Mouse (Mus musculus) B cell, adult 2 months (primary cell): ENCODE data around the gene Myl12a.

ENCODE experiments used
- DNase-seq, 2 experiments: peaks; one replicate each; pipeline ENCODE4 v3.0.0; 2022

Gene Myl12a

DNA sequence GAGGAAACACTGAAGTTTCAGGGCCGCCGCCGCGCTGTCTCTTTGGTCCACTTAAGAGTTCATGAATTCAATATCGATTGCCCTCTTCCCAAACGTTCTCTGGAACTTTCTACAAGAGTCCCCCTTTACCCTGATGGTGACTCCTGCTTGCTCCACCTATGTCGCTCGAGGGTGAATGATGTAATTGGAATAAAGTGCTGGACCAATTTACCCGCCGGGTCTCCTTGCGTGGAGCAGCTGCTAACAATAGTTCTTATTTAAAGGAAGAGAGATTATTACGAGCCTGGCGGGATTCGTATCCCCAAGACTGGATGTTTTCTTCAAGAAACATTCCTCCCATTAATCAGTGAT lies at the start of gene Myl12a:
Myl12a (minus strand) TSS at position 135 of the 351 bp plus-strand sequence.
- DNase-seq: no peak

DNA sequence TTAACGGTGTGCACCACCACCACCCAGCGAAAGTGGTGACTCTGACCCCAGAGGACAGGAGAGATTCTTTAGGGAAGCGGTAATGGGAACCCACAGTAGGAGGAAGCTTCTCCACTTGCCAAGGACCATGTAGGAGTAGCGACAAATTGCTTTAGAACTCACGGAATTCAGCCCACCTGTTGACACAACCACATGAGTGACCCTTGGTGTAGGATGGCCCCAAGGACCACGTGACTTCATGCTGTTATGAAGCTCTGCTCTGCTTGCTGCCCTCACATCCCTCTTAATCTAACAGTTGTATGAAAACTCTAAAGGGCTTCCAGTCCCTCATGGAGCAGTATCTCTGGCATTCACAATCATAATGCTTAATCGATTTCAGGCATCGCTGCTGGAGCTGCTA lies 46.6 kb upstream of the Myl12a start:
- no peak for DNase-seq

DNA sequence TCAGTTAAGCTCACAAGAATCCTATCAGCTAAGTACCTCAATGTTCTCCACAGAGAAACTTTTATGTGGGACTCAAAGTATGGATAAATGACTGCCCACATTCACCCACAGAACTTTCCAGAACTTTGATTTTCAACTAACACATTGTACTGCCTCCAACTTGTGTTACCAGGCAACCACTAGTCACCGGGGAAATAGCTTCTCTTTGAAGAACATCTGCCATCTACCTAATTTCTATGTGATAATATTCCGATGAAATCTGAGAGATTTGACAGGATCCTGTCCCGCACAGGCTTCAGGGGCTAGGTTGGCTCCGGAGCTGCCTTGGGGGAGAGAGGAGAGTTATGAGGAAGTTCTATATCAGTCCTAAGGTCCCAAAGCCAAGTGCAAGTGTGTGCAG lies 44.2 kb upstream of the Myl12a start:
- no peak for DNase-seq

DNA sequence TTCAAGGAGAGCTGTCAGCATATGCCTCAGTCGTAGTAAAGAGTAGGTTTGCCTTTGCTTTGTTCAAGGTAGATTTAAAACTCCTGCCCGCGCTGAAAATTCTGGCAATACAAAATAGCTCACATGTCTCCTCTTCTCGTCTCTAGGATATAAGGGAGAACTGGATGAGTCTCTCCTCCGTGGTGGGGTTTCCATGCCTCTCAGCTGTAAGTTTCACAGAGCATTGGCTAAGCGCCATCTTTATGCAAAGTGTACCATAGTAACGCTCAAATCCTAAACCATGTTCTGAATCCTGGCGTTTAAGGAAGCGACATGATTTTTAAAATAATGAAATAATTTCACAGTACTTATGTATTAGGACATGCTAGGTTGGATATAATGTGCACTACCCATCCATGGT lies 42.9 kb upstream of the Myl12a start:
- no peak for DNase-seq

DNA sequence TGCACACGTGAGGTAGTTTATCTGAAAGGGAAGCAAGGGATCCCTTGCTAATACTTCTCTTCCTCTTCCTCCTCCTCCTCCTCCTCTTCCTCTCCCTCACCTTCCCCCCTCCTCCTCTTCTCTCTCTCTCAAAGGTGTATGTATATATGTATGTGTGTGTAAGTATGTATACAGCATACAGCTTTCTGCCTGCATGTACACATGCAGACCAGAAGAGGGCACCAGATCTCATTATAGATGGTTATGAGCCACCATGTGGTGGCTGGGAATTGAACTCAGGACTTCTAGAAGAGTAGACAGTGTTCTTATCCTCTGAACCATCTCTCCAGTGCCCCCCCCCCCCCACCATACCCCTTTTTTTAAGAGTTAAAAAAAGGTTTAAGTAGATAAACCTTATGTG lies 40.0 kb upstream of the Myl12a start:
- no peak for DNase-seq

DNA sequence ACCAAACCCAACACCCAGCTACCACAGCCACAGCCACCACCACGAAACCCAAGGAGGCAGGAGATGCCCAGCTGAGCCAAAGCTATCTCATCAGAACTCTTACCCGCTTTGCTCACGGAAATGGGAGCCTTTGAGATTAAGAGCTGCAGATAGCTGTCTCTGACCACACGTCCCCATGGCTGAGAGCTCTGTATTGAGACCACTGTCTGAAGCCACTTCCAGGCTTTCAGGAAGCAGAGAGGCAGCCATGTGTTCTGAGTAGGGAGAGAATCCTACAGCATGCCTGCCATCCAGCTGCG lies 37.9 kb upstream of the Myl12a start:
- DNase-seq: no peak

DNA sequence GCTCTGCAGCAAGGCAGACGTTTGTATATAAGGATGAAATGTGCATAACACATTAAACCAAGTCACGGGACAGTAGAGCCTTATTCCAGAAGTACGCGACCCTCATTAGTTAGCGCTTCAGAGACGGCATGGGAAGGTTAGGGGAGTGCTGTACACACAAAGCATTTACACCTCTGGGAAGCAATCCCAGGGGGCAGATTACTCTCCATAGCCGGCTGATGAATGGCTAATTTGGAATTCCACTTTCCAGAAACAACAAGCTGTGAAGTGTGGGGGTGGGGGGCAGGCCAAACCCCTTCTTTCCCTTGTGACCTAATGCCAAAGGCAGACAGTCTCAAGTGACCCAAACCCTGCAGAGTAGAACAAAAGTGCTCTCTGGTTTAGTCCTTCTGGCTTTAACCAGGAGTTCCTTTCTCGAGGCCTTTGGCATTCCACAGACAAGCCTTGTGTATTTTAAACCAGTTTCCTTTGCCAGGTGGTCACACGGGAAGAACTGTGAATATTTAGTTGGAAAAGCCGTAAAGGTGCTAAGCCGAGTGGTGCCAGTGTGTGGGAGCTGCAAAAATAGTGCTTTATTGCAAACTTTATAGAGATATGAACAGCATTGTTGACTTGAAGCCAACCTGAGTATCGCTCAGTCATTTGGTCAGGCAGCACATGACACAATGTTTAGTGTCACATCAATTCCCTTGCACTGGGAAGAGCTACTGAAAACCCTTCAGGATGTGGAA lies 37.3 kb upstream of the Myl12a start:
- DNase-seq: no peak

DNA sequence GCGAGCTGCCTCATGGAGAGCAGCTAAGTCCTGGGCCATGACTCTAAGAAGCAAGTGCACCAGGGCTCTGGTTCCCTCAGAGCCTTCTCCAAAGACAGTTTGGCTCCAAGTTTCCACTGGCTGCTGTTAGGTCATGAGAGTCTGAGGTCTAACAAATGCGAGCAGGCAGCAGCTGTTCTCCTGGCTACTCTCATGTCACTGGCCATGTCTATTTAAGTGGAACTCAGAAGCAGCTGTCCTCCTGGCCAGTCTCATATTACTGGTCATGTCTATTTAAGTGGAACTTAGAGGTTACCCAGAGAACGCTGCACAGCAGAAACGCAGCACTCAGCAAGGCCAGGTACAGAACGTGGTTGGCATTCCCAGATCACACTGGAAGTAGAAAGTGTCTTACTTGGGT lies 36.1 kb upstream of the Myl12a start:
- DNase-seq: no peak

DNA sequence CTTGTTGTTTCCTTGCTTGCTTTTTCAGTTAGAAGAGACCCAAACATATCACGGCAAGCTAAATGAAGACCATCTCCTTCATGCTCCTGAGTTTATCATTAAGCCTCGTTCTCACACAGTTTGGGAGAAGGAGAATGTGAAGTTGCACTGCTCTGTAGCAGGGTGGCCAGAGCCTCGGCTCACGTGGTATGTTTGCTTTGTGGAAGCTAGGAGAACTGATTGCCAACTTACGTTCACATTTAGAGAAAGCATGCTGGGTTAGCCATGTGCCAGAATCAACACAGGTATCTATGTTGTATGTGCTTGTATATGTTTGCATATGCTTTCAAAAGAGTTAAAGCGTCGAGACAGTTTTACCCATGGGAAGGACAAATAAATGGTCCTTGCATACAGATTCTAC lies 34.5 kb upstream of the Myl12a start:
- DNase-seq: no peak

DNA sequence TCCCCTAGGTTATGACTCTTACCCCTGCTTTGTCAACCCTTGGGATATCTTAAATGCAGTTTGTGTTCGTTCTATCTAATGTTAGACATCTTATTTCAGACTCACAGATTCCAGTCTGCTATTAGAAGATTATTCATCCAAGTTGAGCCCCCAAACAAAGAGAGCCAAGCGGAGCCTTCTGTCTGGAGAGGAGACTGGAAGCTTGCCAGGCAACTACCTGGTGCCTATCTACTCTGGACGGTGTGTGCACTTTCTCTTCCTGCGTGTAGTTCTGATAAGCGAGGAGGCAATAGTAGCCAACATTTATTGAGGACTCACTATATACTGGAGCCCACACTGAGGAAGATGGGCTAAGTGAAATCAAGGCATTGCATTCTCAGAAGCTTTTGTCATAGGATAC lies 31.8 kb upstream of the Myl12a start:
- DNase-seq: no peak

DNA sequence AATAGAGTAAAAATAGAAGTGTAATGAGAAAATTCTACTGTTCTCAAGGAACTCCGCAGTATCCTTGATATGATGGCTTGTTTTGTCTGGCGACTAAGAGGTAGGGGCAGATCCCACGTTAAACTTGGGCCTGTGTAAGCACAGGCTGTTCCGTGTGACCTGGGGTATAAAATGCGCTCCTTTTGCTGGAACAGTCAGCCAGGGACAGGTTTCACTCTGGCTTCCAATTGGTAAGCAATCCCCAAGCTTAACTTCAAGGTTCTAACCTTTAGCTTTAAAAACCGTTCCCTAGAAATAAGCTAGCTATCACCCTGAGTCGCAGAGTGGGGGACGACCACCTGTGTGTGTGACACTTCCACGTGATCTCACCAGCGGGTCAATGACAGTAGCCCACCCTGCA lies 30.0 kb upstream of the Myl12a start:
- no peak for DNase-seq

DNA sequence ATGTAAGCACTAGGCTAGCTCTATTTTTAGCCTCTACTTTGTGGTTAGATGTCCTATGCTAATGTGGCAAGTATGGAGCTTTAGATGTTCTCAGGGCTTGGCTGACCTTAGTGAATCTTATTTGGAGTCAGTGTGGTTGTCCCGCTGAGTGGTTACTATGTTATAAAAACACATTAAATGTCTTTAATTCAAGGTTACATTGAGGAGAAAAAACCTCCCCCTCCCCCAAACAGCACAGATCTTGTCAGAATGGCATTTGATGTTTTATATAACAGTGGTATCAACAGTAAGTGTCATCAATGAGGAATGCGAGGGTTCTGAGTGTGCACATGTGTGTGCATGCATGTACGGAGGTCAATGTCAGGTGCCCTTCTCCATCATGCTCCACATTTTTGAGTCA lies 24.5 kb upstream of the Myl12a start:
- DNase-seq: no peak

DNA sequence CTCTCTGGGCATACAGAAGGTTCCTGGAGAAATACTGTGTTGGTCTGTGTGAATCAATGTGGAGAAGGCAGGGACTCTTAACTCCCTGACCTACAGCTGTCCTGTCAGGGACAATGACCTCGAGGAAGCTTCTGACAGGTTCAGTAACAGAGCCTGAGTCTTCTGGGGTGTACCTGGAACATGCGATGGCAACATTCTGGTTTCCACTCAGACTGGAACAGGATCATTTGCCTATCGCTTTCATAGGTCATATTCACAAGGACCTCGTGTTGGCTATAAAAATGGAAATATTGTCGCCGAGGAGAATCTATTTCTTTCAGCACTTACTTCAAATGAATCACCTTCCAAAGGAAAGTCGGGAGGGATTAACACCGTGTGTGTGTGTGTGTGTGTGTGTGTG lies 23.2 kb upstream of the Myl12a start:
- DNase-seq: no peak

DNA sequence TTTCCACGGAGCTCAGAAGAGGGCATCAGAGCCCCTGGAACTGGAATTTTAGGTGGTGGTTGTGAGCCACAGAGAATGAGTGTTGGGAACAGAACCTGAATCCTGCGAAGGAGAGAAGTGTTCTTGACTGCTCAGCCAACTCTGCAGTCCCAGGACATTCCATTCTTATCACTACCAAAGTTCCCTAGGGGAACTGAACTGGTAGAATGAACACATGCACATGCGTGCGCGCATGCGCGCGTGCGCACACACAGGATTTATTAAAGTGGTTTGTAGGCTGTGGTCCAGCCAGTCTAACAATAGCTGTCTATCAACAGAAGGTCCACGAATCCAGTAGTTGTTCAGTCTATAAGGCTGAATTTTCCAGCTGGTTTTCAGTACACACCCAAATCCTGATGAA lies 21.4 kb upstream of the Myl12a start:
- DNase-seq: no peak

DNA sequence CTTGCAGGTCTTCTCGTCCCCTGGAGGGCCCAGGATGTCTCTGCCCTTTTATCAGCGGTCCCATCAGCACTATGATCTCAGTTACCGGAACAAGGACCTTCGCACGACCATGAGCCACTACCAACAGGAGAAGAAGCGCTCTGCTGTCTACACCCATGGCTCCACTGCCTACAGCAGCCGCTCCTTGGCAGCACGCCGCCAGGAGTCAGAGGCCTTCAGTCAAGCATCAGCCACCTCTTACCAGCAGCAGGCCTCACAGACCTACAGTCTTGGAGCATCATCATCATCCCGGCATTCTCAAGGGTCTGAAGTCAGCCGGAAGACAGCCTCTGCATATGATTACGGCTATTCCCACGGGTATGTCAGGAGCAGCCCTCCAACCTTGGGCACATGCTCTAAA lies 20.2 kb upstream of the Myl12a start:
- DNase-seq: no peak

DNA sequence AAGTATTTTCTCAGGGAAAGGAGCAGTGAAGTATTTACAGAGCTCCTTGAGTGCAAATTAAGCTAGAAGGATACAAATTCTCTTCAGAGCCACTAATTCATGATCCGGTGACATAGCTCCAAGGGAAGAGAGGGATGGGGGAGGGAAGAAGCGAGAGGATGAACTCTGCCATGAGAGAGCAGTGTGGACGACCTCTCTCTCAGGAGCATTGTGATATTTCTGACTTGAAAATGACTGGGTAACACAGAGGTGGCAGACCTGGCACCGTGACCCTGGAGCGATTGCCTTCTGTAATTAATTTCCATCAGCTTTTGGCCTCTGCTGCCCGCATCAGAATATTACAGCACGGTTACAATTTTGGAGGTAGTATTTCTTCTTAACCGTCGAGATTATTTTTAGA lies 17.2 kb upstream of the Myl12a start:
- DNase-seq: no peak

DNA sequence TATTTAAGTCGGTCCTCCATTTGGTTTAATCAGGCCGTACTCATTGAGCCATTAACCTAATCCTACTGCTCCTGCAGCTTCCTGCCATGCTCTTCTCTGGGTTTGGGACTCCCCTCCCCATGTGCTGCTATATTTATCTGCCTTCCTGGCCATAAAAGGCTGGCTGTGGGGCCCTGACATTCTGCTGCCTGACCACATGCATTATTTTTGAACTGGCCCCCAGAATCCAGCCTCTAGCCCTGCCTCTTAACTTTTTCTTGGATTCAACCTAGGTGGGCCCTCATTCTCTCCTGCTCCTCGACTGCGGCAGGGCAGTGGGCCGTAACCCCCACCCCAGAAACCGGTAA lies 16.6 kb upstream of the Myl12a start:
- no peak for DNase-seq

DNA sequence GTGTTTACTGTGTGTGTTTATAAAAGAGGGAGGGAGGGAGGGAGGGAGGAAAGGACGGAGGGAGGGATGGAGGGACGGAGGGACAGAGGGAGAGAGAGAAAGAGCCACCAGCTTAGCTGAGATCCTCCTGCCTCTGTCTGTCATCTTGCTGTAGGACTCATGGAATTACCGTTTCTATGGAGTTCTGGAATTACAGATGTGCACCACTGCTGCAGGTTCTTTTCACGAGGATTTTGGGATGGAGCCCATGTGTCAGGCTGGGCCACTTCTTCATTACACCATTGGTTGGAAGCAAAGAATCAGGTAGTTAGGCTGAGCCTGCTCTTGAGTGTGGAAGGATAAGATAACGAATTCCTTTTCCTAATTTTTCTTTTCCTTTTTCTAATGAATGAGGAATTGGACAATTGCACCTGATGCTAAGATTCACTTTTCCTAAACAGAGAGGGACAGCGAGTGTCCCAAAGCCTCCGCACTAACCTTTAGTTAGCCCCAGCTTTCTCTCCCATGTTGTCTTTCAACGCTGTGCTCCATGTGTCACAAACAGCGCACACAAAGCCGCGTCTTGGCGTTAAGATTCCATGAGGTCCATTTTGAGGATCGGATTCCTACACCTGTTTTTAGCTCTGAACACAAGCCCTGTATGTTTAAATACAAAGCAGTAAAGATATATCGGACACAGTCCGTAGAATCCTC lies 16.1 kb upstream of the Myl12a start:
- no peak for DNase-seq

DNA sequence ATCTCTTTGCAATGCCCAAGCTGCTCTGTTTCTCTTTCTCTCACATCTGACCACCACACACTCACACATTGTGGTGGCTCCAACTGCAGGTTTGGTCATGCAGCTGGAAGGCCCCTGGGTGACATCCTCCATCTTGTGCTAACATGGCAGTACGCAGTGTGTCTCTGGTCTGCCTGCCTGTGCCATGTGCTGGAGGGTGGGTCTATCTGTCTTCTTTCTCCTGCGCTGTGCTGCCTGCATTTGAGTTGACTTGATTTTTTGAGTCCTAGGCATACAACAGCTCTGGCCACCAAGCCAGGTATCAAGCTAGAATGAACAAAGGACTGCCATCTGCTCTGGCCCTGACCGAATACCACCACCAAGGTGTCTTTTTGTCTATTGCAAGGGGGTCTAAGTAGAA lies 15.5 kb upstream of the Myl12a start:
- no peak for DNase-seq

DNA sequence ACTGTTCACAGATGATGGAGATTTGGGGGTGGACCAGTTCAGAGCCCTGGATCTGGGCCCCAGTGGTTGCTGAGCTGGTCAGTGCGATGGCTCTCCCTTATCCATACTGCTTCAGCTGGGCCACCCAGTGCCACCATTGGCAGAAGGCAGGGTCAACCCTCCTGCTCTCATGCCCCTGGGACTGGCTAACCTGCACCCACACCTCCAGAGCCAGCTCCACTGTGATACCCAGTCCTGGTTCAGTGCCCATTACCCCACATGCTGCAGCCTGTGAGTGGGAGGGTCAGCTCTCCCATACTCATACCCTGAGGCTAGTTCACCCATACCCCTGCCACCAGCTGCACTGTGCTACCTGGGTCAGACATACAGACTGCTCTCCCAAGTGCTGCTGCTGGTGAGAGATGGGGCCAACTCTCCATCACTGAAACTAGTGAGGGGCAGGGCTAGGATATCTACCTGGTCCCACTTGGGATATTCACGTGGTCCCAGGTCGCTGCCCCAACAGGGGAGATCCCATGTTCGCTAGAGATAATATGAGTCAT lies 14.8 kb upstream of the Myl12a start:
- DNase-seq: no peak

DNA sequence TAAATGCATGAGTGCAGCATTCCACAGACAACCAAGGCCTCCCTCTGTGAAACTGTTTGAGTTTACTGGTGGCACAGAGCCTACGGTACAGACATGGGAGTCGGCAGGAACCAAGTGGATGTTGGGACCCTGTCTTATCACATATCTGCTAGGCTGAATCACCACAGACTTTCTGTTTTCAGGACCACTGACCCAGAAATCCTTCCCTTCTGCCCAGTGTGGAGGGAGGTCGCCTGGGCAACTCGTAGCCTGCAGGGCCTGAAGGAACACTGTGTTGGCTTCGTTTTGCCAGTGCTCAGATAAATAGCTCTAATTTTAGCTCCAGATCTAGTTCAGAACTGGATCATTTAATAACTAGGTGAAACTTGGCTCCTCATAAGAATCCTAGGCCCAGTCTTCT lies 12.2 kb upstream of the Myl12a start:
- no peak for DNase-seq

DNA sequence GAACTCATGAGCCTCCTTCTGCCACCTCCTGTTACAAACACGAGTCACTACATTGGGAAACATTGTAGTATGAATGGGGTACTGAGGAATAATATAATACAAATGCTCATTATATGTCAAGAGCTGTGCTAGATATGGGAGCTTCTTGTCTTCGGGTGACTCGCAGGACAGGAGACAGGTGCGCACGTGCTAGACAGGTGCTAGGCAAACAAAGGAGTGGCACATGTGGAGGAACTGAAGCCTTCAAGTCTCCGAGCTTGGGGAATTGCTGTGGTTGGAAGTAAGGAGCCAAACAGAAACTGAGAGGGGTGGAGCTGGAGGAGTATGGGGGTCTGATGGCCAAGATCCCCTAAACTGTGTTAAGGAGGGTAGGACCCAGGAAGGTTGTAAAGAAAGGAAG lies 10.4 kb upstream of the Myl12a start:
- no peak for DNase-seq

DNA sequence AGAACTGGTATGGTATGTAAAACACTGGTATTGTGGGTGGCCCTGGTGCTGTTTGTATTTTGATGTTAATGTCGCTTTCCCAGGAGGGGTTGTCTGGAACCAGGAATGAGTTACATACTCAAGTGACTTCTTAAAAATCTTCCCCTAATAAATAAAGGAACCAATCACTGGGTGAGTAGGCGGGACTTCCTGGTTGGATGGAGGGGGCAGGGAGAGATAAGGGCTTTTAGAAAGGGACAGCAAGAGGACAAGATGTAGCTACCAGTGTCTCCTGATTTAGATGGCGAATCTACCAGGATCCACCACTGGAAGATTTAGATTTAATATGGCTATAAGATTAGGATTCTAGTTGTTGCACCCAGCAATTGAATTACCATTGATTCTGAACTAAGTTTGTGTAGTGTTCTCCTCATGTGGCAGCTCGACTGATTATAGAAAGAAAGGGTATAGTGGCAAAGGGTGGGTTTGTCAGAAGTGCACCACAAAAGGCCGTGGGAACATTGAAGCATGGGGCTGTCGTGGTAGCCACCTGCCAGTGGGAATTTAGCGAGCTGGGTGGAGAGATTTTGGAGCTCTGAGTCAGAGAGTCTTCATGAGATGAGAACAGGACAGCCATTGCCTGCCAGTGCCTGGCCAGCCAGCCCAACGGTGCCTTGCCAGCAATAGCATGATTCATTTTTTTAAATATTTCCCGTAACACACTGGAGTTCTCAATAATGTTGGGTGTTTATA lies 9.4 kb upstream of the Myl12a start:
- peak in 1 of 2 experiments; percentile 17 for DNase-seq

DNA sequence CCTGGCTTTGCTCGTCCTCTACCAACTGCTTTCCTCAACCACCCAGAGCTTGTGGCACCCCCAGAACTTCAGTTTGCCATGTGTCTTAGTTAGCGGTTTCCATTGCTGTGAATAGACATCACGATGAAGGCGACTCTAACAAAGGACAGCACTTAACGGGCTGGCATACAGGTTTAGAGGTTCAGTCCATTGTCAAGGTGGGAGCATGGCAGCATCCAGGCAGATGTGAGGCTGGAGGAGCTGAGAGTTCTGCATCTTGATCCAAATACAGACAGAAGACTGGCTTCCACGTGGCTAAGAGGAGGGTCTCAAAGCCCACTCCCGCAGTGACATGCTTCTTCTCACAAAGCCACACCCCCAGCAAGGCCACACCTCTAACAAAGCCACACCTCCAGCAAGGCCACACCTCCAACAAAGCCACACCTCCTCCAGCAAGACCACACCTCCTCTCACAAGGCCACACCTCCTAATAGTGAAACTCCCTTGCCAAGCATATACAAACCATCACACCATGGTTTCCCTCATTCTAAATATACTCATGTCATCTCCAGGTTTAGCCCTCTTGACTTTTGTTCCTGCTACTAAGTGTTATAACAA lies 8.1 kb upstream of the Myl12a start:
- DNase-seq: peak; percentile 54 to 55
